Comparison of ENCODE assay signal across 11 mouse cellular contexts in the genomic region with DNA sequence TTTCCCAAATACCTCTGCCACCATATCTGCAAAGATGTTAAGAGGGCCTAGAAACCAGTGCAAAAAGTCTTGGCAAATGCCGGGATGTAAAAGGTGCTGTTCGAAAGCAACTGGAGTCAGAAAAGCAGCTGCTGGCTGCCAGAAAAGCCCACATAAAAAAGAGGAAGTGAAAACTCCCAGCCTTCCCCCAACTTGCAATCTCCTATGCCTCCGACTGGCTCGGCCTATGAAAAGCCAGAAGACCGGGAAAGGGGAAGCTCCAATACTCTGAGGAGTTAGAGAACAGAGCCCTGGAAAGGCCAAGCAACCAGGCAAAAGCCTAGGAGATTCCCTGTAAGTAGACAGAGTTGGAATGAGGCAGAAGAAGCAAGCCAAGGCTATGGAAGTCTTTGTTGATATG. TPM values are rescaled to one million over a fixed set of nuclear protein-coding genes. Genes with fewer than 3 reads are reported as not detected.
A peak's percentile ranks its signal among the peaks of the same experiment; 100 is the strongest.
DNase-seq lines count a peak whose midpoint lies in the region; ATAC-seq and TF ChIP-seq lines count a peak whose summit lies in the region.
"Had no signal": no experiment of that assay in that cellular context is flagged by ENCODE, and none has a peak within 500 bp of the region (broad histone marks: within the 10 kb centered on the region; RNA-seq: fewer than 3 reads in every experiment).

No protein-coding gene starts in this region.

- H3K4me1 ChIP-seq in lung, embryonic 14.5 days (ENCODE audit: insufficient read depth), result no peaks in the 10 kb centered on the region; the same call in 1 of the 2 replicates
- H3K4me1 ChIP-seq in heart, embryonic 16.5 days (ENCODE audit: control insufficient read depth, insufficient read depth, low read length), result peaks cover 8% of the 10 kb centered on the region
- H3K4me1 ChIP-seq: midbrain, embryonic 15.5 days; stomach, embryonic 15.5 days had no signal

- peak; percentile 21 to 52 for DNase-seq in heart, adult 18-20 months
- DNase-seq in heart, postnatal 4 days, result no peak
- peak; percentile 52 for DNase-seq in lung, embryonic 14.5 days
- DNase-seq in lung, postnatal 14 days, result no peak
- DNase-seq in right cerebral cortex, postnatal 36 days (ENCODE audit: low spot score in 2 of 2), result no peak
- DNase-seq in yolk sac, embryonic 10.5 days (ENCODE audit: low spot score), result no peak
- DNase-seq: kidney, postnatal 36 days had no signal

- H3K4me2 ChIP-seq in lung, embryonic 14.5 days, result no peak overlapping the region
- H3K4me2 ChIP-seq in heart, embryonic 16.5 days (ENCODE audit: low read depth, low read length), result no peak overlapping the region
- H3K4me2 ChIP-seq: midbrain, embryonic 15.5 days; stomach, embryonic 15.5 days had no signal

- WGBS in lung, embryonic 14.5 days, result 50% methylated on average over 5 of the region's 5 CpGs
- whole genome bisulfite sequencing in heart, embryonic 16.5 days, result 54% methylated on average over 5 of the region's 5 CpGs

- no peaks in the 10 kb centered on the region for H3K9me3 ChIP-seq in lung, embryonic 14.5 days (ENCODE audit: low read depth, low read length)
- H3K9me3 ChIP-seq in heart, embryonic 16.5 days (replicated peaks; ENCODE audit: control insufficient read depth, low read length), result no peaks in the 10 kb centered on the region
- H3K9me3 ChIP-seq: midbrain, embryonic 15.5 days; stomach, embryonic 15.5 days had no signal

- no peaks in the 10 kb centered on the region for H3K36me3 ChIP-seq in lung, embryonic 14.5 days (ENCODE audit: insufficient read depth)
- H3K36me3 ChIP-seq in heart, embryonic 16.5 days (ENCODE audit: control insufficient read depth, insufficient read depth), result no peaks in the 10 kb centered on the region
- H3K36me3 ChIP-seq: midbrain, embryonic 15.5 days; stomach, embryonic 15.5 days had no signal

- TF ChIP-seq CTCF in lung, embryonic 14.5 days (IDR thresholded peaks at IDR 0.05; ENCODE audit: low read depth), result no peak

- no peak for ATAC-seq in lung, embryonic 14.5 days (ENCODE audit: insufficient read depth)
- no peak; the same call in 1 of the 2 replicates for ATAC-seq in heart, embryonic 16.5 days (replicated peaks; ENCODE audit: extremely low read depth, insufficient read depth, low FRiP score)
- peak; percentile 42 for ATAC-seq in neutrophil, adult 5-6 weeks (ENCODE audit: extremely low read depth, insufficient number of reproducible peaks, low FRiP score, poor library complexity, severe bottlenecking)
- ATAC-seq: midbrain, embryonic 15.5 days had no signal

- H3K27ac ChIP-seq in lung, embryonic 14.5 days (ENCODE audit: low read depth), result no peak overlapping the region
- H3K27ac ChIP-seq in heart, embryonic 16.5 days (ENCODE audit: low read length), result peak overlapping the region; percentile 3
- H3K27ac ChIP-seq: midbrain, embryonic 15.5 days; stomach, embryonic 15.5 days had no signal

- H3K9ac ChIP-seq in lung, embryonic 14.5 days, result no peak overlapping the region
- no peak overlapping the region for H3K9ac ChIP-seq in heart, embryonic 16.5 days (ENCODE audit: low read length)
- H3K9ac ChIP-seq: midbrain, embryonic 15.5 days; stomach, embryonic 15.5 days had no signal

- H3K27me3 ChIP-seq in lung, embryonic 14.5 days (ENCODE audit: insufficient read depth, low read length), result no peaks in the 10 kb centered on the region
- no peaks in the 10 kb centered on the region for H3K27me3 ChIP-seq in heart, embryonic 16.5 days (ENCODE audit: control insufficient read depth, insufficient read depth, low read length)
- H3K27me3 ChIP-seq: midbrain, embryonic 15.5 days; stomach, embryonic 15.5 days had no signal

- H3K4me3 ChIP-seq in lung, embryonic 14.5 days (ENCODE audit: low read depth, low read length), result no peak overlapping the region
- no peak overlapping the region for H3K4me3 ChIP-seq in heart, embryonic 16.5 days (ENCODE audit: low read length)
- H3K4me3 ChIP-seq: midbrain, embryonic 15.5 days; stomach, embryonic 15.5 days had no signal

RNA-seq across cellular contexts. Expression of a gene that starts 14.7 kb away (rescaled TPM):
- 10 to 100 TPM; 24.8 to 30.0 TPM for total RNA-seq in heart, adult 18-20 months (2021)
- total RNA-seq in heart, postnatal 4 days (2021), result 10 to 100 TPM; 60.3 to 64.2 TPM
- 117 and 118 TPM in 2 replicates for polyA plus RNA-seq in lung, embryonic 14.5 days (2014; fragmentation: Nextera tagmentation; extraction: Ambion mirVana)
- 26.6 and 35.2 TPM in 2 replicates for polyA plus RNA-seq in heart, embryonic 16.5 days (2015; fragmentation: Nextera tagmentation; extraction: Ambion mirVana)
- 2.2 TPM in 1 of 2 replicates, not detected in the other for total RNA-seq in neutrophil, adult 5-6 weeks (2017)

RNA-seq across cellular contexts. Expression of a gene that starts 56.4 kb away (rescaled TPM):
- 1 to 10 TPM in 1 of 2 experiments, under 1 TPM in 1; 0.47 to 1.1 TPM for total RNA-seq in heart, adult 18-20 months (2021)
- under 1 TPM; 0.25 to 0.33 TPM for total RNA-seq in heart, postnatal 4 days (2021)
- 3.2 and 4.0 TPM in 2 replicates for polyA plus RNA-seq in lung, embryonic 14.5 days (2014; fragmentation: Nextera tagmentation; extraction: Ambion mirVana)
- 3.3 and 6.1 TPM in 2 replicates for polyA plus RNA-seq in heart, embryonic 16.5 days (2015; fragmentation: Nextera tagmentation; extraction: Ambion mirVana)
- 93.2 and 117 TPM in 2 replicates for total RNA-seq in neutrophil, adult 5-6 weeks (2017)

Comparison
In these comparisons a context has a peak if more than half of its experiments do, and no peak if none do; other contexts are left out.
1. DNase-seq: peak in heart, adult 18-20 months (2 of 2) and lung, embryonic 14.5 days (single experiment); none in heart, postnatal 4 days (single experiment), lung, postnatal 14 days (single experiment), right cerebral cortex, postnatal 36 days (0 of 2) and yolk sac, embryonic 10.5 days (single experiment).
2. RNA of a gene that starts 56.4 kb away (total RNA-seq): 93.2 to 117 TPM in neutrophil, adult 5-6 weeks; 0.47 to 1.1 TPM in heart, adult 18-20 months and 0.25 to 0.33 TPM in heart, postnatal 4 days; every median in the first group is over 10 times any median in the second.